Mouse (Mus musculus): ENCODE data around the gene Ano7.

GRCm38 (mm10) chr1:93362661-93363060 lies 11.1 kb upstream of the Ano7 start:
- TF ChIP-seq POLR2A (IDR thresholded peaks at IDR 0.05; ENCODE audit: control insufficient read depth in 1 of 2, insufficient read depth in 1 of 2, low read depth in 1 of 2, low read length in 2 of 2, poor library complexity in 1 of 2) (no peak), CTCF (IDR thresholded peaks at IDR 0.05 in 2 of 3, conservative IDR thresholded peaks at IDR 0.05 in 1 of 3; ENCODE audit: control insufficient read depth in 1 of 3, insufficient read depth in 1 of 3, low read depth in 2 of 3, low read length in 3 of 3, poor library complexity in 1 of 3, severe bottlenecking in 1 of 3) (no peak), SIN3A (IDR thresholded peaks at IDR 0.05; ENCODE audit: low read length) (no peak), ZC3H11A (IDR thresholded peaks at IDR 0.05; ENCODE audit: low read depth, low read length) (no peak), ZNF384 (IDR thresholded peaks at IDR 0.05; ENCODE audit: low read depth, low read length) (no peak)

Measured in MEL (cell line).